Mouse (Mus musculus) myocyte (in vitro differentiated cells): ENCODE results near the gene Gng3. TPM values are rescaled to one million over a fixed set of nuclear protein-coding genes. Genes with fewer than 3 reads are reported as not detected.

Experiments
- H3K27me3 ChIP-seq: one replicate; pipeline ENCODE4 v1.6.1; 2011; ENCODE audit not compliant: control insufficient read depth, insufficient read depth, insufficient read length
- H3K36me3 ChIP-seq: one replicate; pipeline ENCODE4 v1.6.1; 2011; ENCODE audit not compliant: control insufficient read depth, insufficient read depth
- H3K4me2 ChIP-seq: one replicate; pipeline ENCODE4 v1.6.1; 2011; ENCODE audit warnings: low read depth, control low read depth
- H3K4me3 ChIP-seq: one replicate; pipeline ENCODE4 v1.5.1; 2011; ENCODE audit warnings: mild to moderate bottlenecking, control low read depth, moderate library complexity
- H3K79me2 ChIP-seq: one replicate; pipeline ENCODE4 v1.6.1; 2011; ENCODE audit not compliant: control insufficient read depth, insufficient read depth
- H3ac ChIP-seq: one replicate; pipeline ENCODE4 v1.6.1; 2011; ENCODE audit not compliant: control insufficient read depth, insufficient read length
- CEBPB ChIP-seq: IDR thresholded peaks from 2 replicates; pipeline ENCODE4 v1.6.1; 2011; ENCODE audit warnings: mild to moderate bottlenecking, moderate library complexity; ENCODE audit not compliant: poor library complexity, insufficient read depth, severe bottlenecking
- E2F4 ChIP-seq: IDR thresholded peaks from one replicate; pipeline ENCODE4 v1.6.1; 2011; ENCODE audit warnings: mild to moderate bottlenecking, control low read depth, moderate library complexity; ENCODE audit not compliant: insufficient read depth
- MAX ChIP-seq: IDR thresholded peaks from one replicate; pipeline ENCODE4 v1.6.1; 2011; ENCODE audit warnings: low read depth, mild to moderate bottlenecking, control low read depth
- MYOD1 ChIP-seq, 3 experiments: IDR thresholded peaks; one replicate each; pipeline ENCODE4 v1.6.1; 2011; ENCODE audit warnings: control low read depth in 2 of 3, low read depth in 2 of 3, mild to moderate bottlenecking in 2 of 3, moderate library complexity in 1 of 3; ENCODE audit not compliant: insufficient read length in 2 of 3, control insufficient read depth in 1 of 3
- MYOG ChIP-seq, 3 experiments: IDR thresholded peaks; one replicate each; pipeline ENCODE4 v1.6.1; 2011; ENCODE audit warnings: control low read depth in 2 of 3, low read depth in 2 of 3, mild to moderate bottlenecking in 2 of 3; ENCODE audit not compliant: insufficient read length in 2 of 3, control insufficient read depth in 1 of 3, insufficient read depth in 1 of 3
- POLR2A ChIP-seq: IDR thresholded peaks from one replicate; pipeline ENCODE4 v1.6.1; 2011; ENCODE audit warnings: low read depth, mild to moderate bottlenecking, control low read depth, moderate library complexity; ENCODE audit not compliant: insufficient read length
- POLR2AphosphoS2 ChIP-seq: IDR thresholded peaks from one replicate; pipeline ENCODE4 v1.6.1; 2011; ENCODE audit warnings: low read depth, control low read depth; ENCODE audit not compliant: insufficient read length
- REST ChIP-seq: IDR thresholded peaks from one replicate; pipeline ENCODE4 v1.6.1; 2011; ENCODE audit warnings: mild to moderate bottlenecking, control low read depth, moderate library complexity; ENCODE audit not compliant: insufficient read depth, insufficient read length
- SRF ChIP-seq: IDR thresholded peaks from one replicate; pipeline ENCODE4 v1.6.1; 2011; ENCODE audit warnings: low read depth; ENCODE audit not compliant: control insufficient read depth, insufficient read length
- TCF12 ChIP-seq: IDR thresholded peaks from one replicate; pipeline ENCODE4 v1.6.1; 2011; ENCODE audit warnings: mild to moderate bottlenecking, control low read depth; ENCODE audit not compliant: poor library complexity, insufficient read depth, severe bottlenecking
- TCF3 ChIP-seq: IDR thresholded peaks from one replicate; pipeline ENCODE4 v1.6.1; 2011; ENCODE audit warnings: low read depth, control low read depth; ENCODE audit not compliant: insufficient read length
- USF1 ChIP-seq: IDR thresholded peaks from one replicate; pipeline ENCODE4 v1.6.1; 2011; ENCODE audit warnings: low read depth, mild to moderate bottlenecking, control low read depth, moderate library complexity
- polyA plus RNA-seq: library from polyadenylated mRNA; unstranded; fragments of >200 nt; fragmentation: generic; extraction: Trizol; gene quantifications from one replicate; pipeline ENCODE4 v1.2.1, GENCODE M21; 2012; ENCODE audit warnings: missing spikeins

Gene Gng3
- polyA plus RNA-seq, 1 experiment, result 0.25 TPM

DNA sequence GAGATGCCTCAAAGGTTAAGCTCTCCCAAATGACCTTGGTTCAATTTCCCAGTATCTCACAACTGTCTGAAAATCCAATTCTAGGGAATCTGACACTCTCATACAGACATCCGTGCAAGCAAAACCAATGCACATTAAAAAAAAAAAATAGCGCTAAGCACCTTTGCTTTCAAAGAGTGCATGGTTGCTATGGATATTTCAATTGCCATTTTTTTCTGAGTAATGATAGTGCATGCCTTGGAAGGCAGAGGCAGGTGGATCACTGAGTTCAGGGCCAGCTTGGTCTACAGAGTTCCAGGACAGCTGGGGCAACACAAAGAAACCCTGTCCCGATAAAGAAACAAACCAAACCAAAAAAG is 42.0 kb upstream of the Gng3 start:
- Histone ChIP-seq H3K4me3 (peak overlapping the region; percentile 72), H3ac (peak overlapping the region; percentile 31), H3K4me2 (peak overlapping the region; percentile 93), H3K79me2 (no peaks in the 10 kb centered on the region), H3K27me3 (no peaks in the 10 kb centered on the region), H3K36me3 (peaks cover 9% of the 10 kb centered on the region)
- TF ChIP-seq MYOD1 (IDR thresholded peaks at IDR 0.05; ENCODE audit: control insufficient read depth in 1 of 3, insufficient read length in 2 of 3, low read depth in 2 of 3) (no peak), MYOG (IDR thresholded peaks at IDR 0.05; ENCODE audit: control insufficient read depth in 1 of 3, insufficient read depth in 1 of 3, insufficient read length in 2 of 3, low read depth in 2 of 3) (no peak), REST (no peak), MAX (no peak)

GRCm38 (mm10) chr19:8880311-8881033 is 41.5 kb upstream of the Gng3 start, which contains the start of gene Uqcc3:
Gene Uqcc3, minus strand, starts transcription at chr19:8880923.
- Histone ChIP-seq H3K4me2 (peak within 1 kb of the TSS; percentile 93), H3ac (peak within 1 kb of the TSS; percentile 31), H3K36me3 (peaks cover 15% of the 10 kb centered on the region), H3K79me2 (no peaks in the 10 kb centered on the region), H3K4me3 (peak within 1 kb of the TSS; percentile 72), H3K27me3 (no peaks in the 10 kb centered on the region)
- TF ChIP-seq USF1 (peak; percentile 68), POLR2A (peak; percentile 76), POLR2AphosphoS2 (peak; percentile 76), REST (no peak), MYOG (IDR thresholded peaks at IDR 0.05; ENCODE audit: control insufficient read depth in 1 of 3, insufficient read depth in 1 of 3, insufficient read length in 2 of 3, low read depth in 2 of 3) (peak in 1 of 3 experiments; percentile 28), E2F4 (no peak), MAX (peak; percentile 80)

DNA sequence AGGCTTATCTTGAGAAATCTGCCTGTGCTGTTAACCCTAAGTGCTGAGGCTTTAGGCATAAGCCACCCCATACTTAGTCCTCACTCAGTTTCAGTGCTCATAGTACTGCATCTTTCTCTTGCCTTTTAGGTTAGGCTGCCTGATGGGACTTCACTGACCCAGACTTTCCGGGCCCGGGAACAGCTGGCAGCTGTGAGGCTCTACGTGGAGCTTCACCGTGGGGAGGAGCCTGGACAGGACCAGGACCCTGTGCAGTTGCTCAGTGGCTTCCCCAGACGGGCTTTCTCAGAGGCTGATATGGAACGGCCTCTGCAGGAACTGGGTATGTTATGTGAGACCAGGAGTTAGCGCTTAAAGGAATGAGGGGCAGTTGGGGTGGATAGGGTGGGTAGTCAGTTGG is 36.0 kb upstream of the Gng3 start:
- no peak overlapping the region for H3ac ChIP-seq
- peaks cover 19% of the 10 kb centered on the region for H3K79me2 ChIP-seq
- peaks cover 34% of the 10 kb centered on the region for H3K36me3 ChIP-seq
- H3K4me3 ChIP-seq, result no peak overlapping the region
- H3K4me2 ChIP-seq, result no peak overlapping the region
- TF ChIP-seq MYOG (IDR thresholded peaks at IDR 0.05; ENCODE audit: control insufficient read depth in 1 of 3, insufficient read depth in 1 of 3, insufficient read length in 2 of 3, low read depth in 2 of 3), result peak in 1 of 3 experiments; percentile 9
- no peak for TF ChIP-seq POLR2AphosphoS2
- TF ChIP-seq USF1, result no peak
- no peak for TF ChIP-seq TCF3
- no peaks in the 10 kb centered on the region for H3K27me3 ChIP-seq

DNA sequence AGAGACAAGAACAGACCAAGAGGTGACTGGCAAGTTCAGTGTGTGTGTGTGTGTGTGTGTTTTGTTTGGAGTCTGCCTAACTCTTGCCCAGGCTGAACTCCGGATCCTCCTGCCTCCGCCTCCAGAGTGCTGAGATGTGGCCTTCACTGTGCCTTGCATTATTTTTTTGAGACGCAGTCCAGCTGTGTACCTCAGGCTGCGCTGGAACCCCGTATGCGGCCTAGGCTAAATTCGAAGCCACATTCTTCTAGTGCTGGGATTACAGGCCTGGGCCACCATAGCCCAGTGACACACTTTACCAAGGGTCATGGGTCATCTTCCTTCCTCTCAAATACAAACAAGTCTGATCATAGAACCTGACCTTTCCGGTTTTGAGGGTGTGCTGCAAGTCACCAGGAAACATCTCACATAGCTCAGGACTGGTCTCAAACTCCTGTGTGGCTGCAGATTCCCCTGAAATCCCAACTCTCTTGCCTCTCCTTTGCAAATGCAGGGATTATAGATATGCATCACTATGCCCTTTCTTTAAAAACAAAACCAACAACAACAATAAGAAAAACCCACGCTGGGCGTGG is 33.4 kb upstream of the Gng3 start:
- TF ChIP-seq REST (no peak), TCF3 (no peak), E2F4 (no peak), CEBPB (no peak), TCF12 (no peak), POLR2AphosphoS2 (no peak), USF1 (no peak), MAX (no peak), MYOD1 (IDR thresholded peaks at IDR 0.05; ENCODE audit: control insufficient read depth in 1 of 3, insufficient read length in 2 of 3, low read depth in 2 of 3) (no peak)
- H3K79me2 ChIP-seq, result peaks cover 19% of the 10 kb centered on the region
- peaks cover 34% of the 10 kb centered on the region for H3K36me3 ChIP-seq
- no peaks in the 10 kb centered on the region for H3K27me3 ChIP-seq
- H3K4me3 ChIP-seq, result peak overlapping the region; percentile 77
- peak overlapping the region; percentile 80 for H3ac ChIP-seq
- peak overlapping the region; percentile 97 for H3K4me2 ChIP-seq

GRCm38 (mm10) chr19:8871267-8872186 is 32.5 kb upstream of the Gng3 start, which contains the start of gene Ubxn1:
Gene Ubxn1, plus strand, starts transcription at chr19:8871496.
- no peaks in the 10 kb centered on the region for H3K27me3 ChIP-seq
- TF ChIP-seq POLR2A, result peak; percentile 63
- TF ChIP-seq E2F4, result peak; percentile 12
- peak; percentile 100 for TF ChIP-seq USF1
- TF ChIP-seq MYOG (IDR thresholded peaks at IDR 0.05; ENCODE audit: control insufficient read depth in 1 of 3, insufficient read depth in 1 of 3, insufficient read length in 2 of 3, low read depth in 2 of 3), result peak in 1 of 3 experiments; percentile 19
- TF ChIP-seq SRF, result peak; percentile 24
- TF ChIP-seq MAX, result no peak
- TF ChIP-seq POLR2AphosphoS2, result peak; percentile 41
- TF ChIP-seq CEBPB, result no peak
- H3K4me3 ChIP-seq, result peak within 1 kb of the TSS; percentile 77
- peak within 1 kb of the TSS; percentile 80 for H3ac ChIP-seq
- H3K79me2 ChIP-seq, result peaks cover 19% of the 10 kb centered on the region
- peaks cover 30% of the 10 kb centered on the region for H3K36me3 ChIP-seq
- peak within 1 kb of the TSS; percentile 97 for H3K4me2 ChIP-seq
